Mouse (Mus musculus): ENCODE data around the gene Smagp. TPM values are rescaled to one million over a fixed set of nuclear protein-coding genes. Genes with fewer than 3 reads are reported as not detected.

The Smagp gene
- polyA plus RNA-seq (2015; fragmentation: Nextera tagmentation; extraction: Ambion mirVana), result 4.0 and 4.1 TPM in 2 replicates

- H3K27ac ChIP-seq, result no peak within 1 kb of the TSS
- no peaks in the 10 kb centered on the region for H3K9me3 ChIP-seq
- H3K4me1 ChIP-seq (replicated peaks), result peaks cover 16% of the 10 kb centered on the region
- WGBS, result 1% methylated on average over 52 of the region's 77 CpGs
- peak within 1 kb of the TSS; percentile 53 for H3K9ac ChIP-seq
- H3K36me3 ChIP-seq, result no peaks in the 10 kb centered on the region
- peaks cover 73% of the 10 kb centered on the region for H3K27me3 ChIP-seq
- peak within 1 kb of the TSS; percentile 47 for H3K4me3 ChIP-seq
- peak within 1 kb of the TSS; percentile 72 for H3K4me2 ChIP-seq
- ATAC-seq (ENCODE audit: low FRiP score), result no peak
These were observed at the start of gene Smagp for GRCm38 (mm10) chr15:100636700-100637501. Gene Smagp, minus strand, starts transcription at chr15:100636940.

- no peak overlapping the region for H3K4me2 ChIP-seq
- no peaks in the 10 kb centered on the region for H3K36me3 ChIP-seq
- no peak for ATAC-seq (ENCODE audit: low FRiP score)
- WGBS, result 83% methylated on average over 6 of the region's 6 CpGs
- H3K9ac ChIP-seq, result no peak overlapping the region
- H3K4me3 ChIP-seq, result no peak overlapping the region
- peaks cover 13% of the 10 kb centered on the region; the same call in 1 of the 2 replicates for H3K27me3 ChIP-seq
- H3K27ac ChIP-seq, result no peak overlapping the region
- 0 out of 2 replicates have a peak, but pooled peaks cover 8% of the 10 kb centered on the region for H3K9me3 ChIP-seq
- peaks cover 10% of the 10 kb centered on the region for H3K4me1 ChIP-seq (replicated peaks)
These were observed 49.7 kb upstream of the Smagp start for GRCm38 (mm10) chr15:100686434-100686833.

- Histone ChIP-seq H3K27ac (no peak overlapping the region), H3K9ac (no peak overlapping the region), H3K9me3 (0 out of 2 replicates have a peak, but pooled peaks cover 8% of the 10 kb centered on the region), H3K4me1 (replicated peaks) (peaks cover 10% of the 10 kb centered on the region), H3K4me3 (no peak overlapping the region), H3K27me3 (peaks cover 16% of the 10 kb centered on the region; the same call in 1 of the 2 replicates), H3K4me2 (no peak overlapping the region), H3K36me3 (no peaks in the 10 kb centered on the region)
- 94% methylated on average over 8 of the region's 8 CpGs for WGBS
- no peak for ATAC-seq (ENCODE audit: low FRiP score)
These were observed 49.1 kb upstream of the Smagp start for GRCm38 (mm10) chr15:100685849-100686248.

GRCm38 (mm10) chr15:100685255-100685654 lies 48.5 kb upstream of the Smagp start:
- 23% methylated on average over 13 of the region's 13 CpGs for WGBS
- Histone ChIP-seq H3K4me2 (no peak overlapping the region), H3K36me3 (no peaks in the 10 kb centered on the region), H3K4me3 (no peak overlapping the region), H3K4me1 (replicated peaks) (peaks cover 10% of the 10 kb centered on the region), H3K27me3 (peaks cover 16% of the 10 kb centered on the region; the same call in 1 of the 2 replicates), H3K9me3 (0 out of 2 replicates have a peak, but pooled peaks cover 3% of the 10 kb centered on the region), H3K27ac (no peak overlapping the region), H3K9ac (no peak overlapping the region)
- no peak for ATAC-seq (ENCODE audit: low FRiP score)

DNA sequence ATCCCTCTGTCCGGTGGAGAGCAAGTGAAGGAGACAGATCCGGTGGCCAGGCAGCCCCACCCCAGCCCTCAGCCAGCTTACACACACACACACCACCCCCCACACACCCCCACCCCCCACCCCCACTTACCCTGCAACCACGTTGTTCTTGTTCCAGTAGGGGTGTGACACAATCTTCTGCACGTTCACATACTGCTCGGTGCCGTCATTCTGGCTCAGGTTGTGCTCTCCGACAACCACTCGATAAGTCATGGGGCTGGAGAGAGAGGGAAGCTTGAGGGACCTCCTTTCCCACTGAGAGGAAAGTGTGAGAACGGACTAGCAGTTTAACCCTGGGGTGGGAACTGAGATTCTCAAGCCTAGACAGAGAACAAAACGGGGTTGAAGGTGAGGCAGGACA lies 47.7 kb upstream of the Smagp start:
- peaks cover 16% of the 10 kb centered on the region; the same call in 1 of the 2 replicates for H3K27me3 ChIP-seq
- no peak overlapping the region for H3K9ac ChIP-seq
- WGBS, result 62% methylated on average over 10 of the region's 10 CpGs

GRCm38 (mm10) chr15:100683041-100683440 lies 46.3 kb upstream of the Smagp start:
- ATAC-seq (ENCODE audit: low FRiP score), result no peak
- Histone ChIP-seq H3K27me3 (peaks cover 16% of the 10 kb centered on the region; the same call in 1 of the 2 replicates), H3K36me3 (no peaks in the 10 kb centered on the region), H3K4me1 (replicated peaks) (peaks cover 10% of the 10 kb centered on the region), H3K9ac (no peak overlapping the region), H3K9me3 (no peaks in the 10 kb centered on the region), H3K27ac (no peak overlapping the region), H3K4me2 (no peak overlapping the region), H3K4me3 (no peak overlapping the region)
- WGBS, result 45% methylated on average over 2 of the region's 2 CpGs

More for the DNA sequence above, 47.7 kb upstream of the Smagp start:
- Histone ChIP-seq H3K9me3 (no peaks in the 10 kb centered on the region), H3K27ac (no peak overlapping the region), H3K4me3 (no peak overlapping the region), H3K4me1 (replicated peaks) (peaks cover 10% of the 10 kb centered on the region), H3K4me2 (no peak overlapping the region), H3K36me3 (no peaks in the 10 kb centered on the region)
- ATAC-seq (ENCODE audit: low FRiP score), result no peak

GRCm38 (mm10) chr15:100681770-100682169 lies 45.0 kb upstream of the Smagp start:
- no peak for ATAC-seq (ENCODE audit: low FRiP score)
- Histone ChIP-seq H3K9me3 (no peaks in the 10 kb centered on the region), H3K4me3 (no peak overlapping the region), H3K9ac (no peak overlapping the region), H3K27ac (no peak overlapping the region), H3K4me2 (no peak overlapping the region), H3K36me3 (no peaks in the 10 kb centered on the region), H3K27me3 (peaks cover 16% of the 10 kb centered on the region; the same call in 1 of the 2 replicates), H3K4me1 (replicated peaks) (no peaks in the 10 kb centered on the region; the same call in 1 of the 2 replicates)
- WGBS, result 34% methylated on average over 7 of the region's 7 CpGs

DNA sequence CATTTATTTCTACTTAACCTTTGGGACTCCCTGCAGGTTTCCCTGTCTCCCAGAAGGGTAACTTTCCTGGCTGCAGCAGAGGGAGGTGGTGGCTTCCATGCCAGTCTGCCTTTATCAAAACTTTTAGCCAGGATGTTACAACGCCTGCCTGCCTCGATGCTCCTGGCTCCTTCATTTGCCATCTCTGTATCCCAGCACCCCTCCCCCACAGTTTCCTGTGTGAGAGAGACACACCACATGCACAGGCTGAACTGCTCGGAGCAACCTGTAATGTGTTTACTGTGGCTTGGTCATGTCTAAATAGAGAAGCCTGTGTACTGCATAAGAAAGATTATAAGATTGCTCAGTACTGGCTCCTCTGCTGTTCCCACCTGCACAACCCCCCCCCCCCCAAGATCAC lies 43.6 kb upstream of the Smagp start:
- Histone ChIP-seq H3K9me3 (no peaks in the 10 kb centered on the region), H3K27me3 (peaks cover 12% of the 10 kb centered on the region; the same call in 1 of the 2 replicates), H3K4me3 (no peak overlapping the region), H3K4me2 (no peak overlapping the region), H3K36me3 (no peaks in the 10 kb centered on the region), H3K4me1 (replicated peaks) (no peaks in the 10 kb centered on the region; the same call in 1 of the 2 replicates), H3K27ac (no peak overlapping the region), H3K9ac (no peak overlapping the region)
- whole genome bisulfite sequencing, result 62% methylated on average over 3 of the region's 3 CpGs
- no peak for ATAC-seq (ENCODE audit: low FRiP score)

GRCm38 (mm10) chr15:100679005-100679404 lies 42.3 kb upstream of the Smagp start:
- Histone ChIP-seq H3K27ac (no peak overlapping the region), H3K4me3 (no peak overlapping the region), H3K27me3 (0 out of 2 replicates have a peak, but pooled peaks cover 2% of the 10 kb centered on the region), H3K4me1 (replicated peaks) (peaks cover under 1% of the 10 kb centered on the region; the same call in 1 of the 2 replicates), H3K4me2 (no peak overlapping the region), H3K9me3 (no peaks in the 10 kb centered on the region), H3K36me3 (no peaks in the 10 kb centered on the region), H3K9ac (no peak overlapping the region)
- WGBS, result 92% methylated on average over 14 of the region's 14 CpGs
- no peak for ATAC-seq (ENCODE audit: low FRiP score)

DNA sequence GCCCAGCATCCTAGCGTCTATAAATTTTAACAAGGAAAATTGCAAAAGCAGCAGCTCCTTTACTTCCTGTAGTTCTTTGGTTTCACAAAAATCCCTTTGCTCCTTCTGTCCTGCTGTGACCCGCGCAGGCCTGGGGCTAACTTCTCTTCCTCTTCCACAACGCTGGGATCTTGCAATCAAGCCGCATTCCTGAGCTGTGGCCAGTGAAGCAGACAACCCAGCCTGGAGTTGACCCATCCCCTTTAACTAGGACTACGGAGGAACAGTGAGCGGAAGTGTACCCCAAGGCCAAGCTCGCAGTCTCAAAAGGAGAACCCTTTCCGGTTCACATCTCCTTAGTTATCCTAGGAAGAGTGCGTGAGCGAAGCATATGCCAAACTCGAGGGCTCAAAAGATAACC lies 41.8 kb upstream of the Smagp start:
- WGBS, result 83% methylated on average over 12 of the region's 12 CpGs
- Histone ChIP-seq H3K4me1 (replicated peaks) (peaks cover 3% of the 10 kb centered on the region; the same call in 1 of the 2 replicates), H3K9ac (no peak overlapping the region), H3K9me3 (no peaks in the 10 kb centered on the region), H3K4me2 (no peak overlapping the region), H3K36me3 (no peaks in the 10 kb centered on the region), H3K27me3 (0 out of 2 replicates have a peak, but pooled peaks cover 2% of the 10 kb centered on the region), H3K4me3 (no peak overlapping the region), H3K27ac (no peak overlapping the region)
- no peak for ATAC-seq (ENCODE audit: low FRiP score)

DNA sequence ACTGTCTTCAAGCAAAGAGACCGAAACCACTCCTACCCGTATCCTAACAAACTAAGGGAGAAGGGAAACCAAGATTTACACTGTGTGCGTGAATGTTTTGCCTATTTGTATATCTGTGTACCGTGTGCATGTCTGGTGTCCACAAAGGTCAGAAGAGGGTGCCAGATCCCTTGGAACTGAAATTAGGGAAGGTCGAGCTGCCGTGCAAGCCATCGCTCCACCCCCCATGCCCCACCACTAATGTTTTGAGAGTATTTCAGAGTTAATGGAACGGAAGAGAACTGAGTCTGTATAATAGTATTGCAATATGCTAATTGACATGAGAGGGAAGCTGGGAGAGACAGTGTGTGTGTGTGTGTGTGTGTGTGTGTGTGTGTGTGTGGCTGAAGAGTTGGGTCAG lies 40.9 kb upstream of the Smagp start:
- Histone ChIP-seq H3K4me2 (no peak overlapping the region), H3K27ac (no peak overlapping the region), H3K9ac (no peak overlapping the region), H3K9me3 (no peaks in the 10 kb centered on the region), H3K4me3 (no peak overlapping the region), H3K36me3 (no peaks in the 10 kb centered on the region), H3K27me3 (0 out of 2 replicates have a peak, but pooled peaks cover 2% of the 10 kb centered on the region), H3K4me1 (replicated peaks) (peaks cover 3% of the 10 kb centered on the region; the same call in 1 of the 2 replicates)
- WGBS, result 79% methylated on average over 8 of the region's 8 CpGs
- no peak for ATAC-seq (ENCODE audit: low FRiP score)

DNA sequence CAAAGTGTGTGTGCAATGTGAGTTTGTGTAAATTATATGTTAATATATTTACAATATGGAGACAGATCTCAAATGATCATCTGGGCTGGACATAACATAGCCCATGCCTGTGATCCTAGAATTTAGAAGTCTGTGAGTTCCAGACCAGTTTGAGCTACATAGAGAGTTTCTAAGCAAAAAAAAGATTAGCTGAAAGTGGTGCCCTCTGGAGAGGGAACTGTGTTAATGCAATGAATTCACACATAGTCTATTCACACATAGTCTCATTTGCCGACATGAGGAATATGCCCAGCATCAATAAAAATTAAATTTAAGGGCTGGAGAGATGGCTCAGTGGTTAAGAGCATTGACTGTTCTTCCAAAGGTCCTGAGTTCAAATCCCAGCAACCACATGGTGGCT lies 39.8 kb upstream of the Smagp start:
- ATAC-seq (ENCODE audit: low FRiP score), result no peak
- Histone ChIP-seq H3K4me3 (no peak overlapping the region), H3K4me1 (replicated peaks) (peaks cover 3% of the 10 kb centered on the region; the same call in 1 of the 2 replicates), H3K9me3 (no peaks in the 10 kb centered on the region), H3K9ac (no peak overlapping the region), H3K4me2 (no peak overlapping the region), H3K36me3 (no peaks in the 10 kb centered on the region), H3K27me3 (0 out of 2 replicates have a peak, but pooled peaks cover 2% of the 10 kb centered on the region), H3K27ac (no peak overlapping the region)
- 86% methylated on average over 1 of the region's 1 CpGs for WGBS
